Mouse (Mus musculus) brain, adult 2 months (tissue): Measurements from ENCODE around the gene Lrrc2.
A peak's percentile ranks its signal among the peaks of the same experiment; 100 is the strongest.

ENCODE experiments used
- DNase-seq: peaks from one replicate; pipeline ENCODE4 v3.0.0; 2011; ENCODE audit warnings: low read depth, low spot score

Gene Lrrc2

DNA sequence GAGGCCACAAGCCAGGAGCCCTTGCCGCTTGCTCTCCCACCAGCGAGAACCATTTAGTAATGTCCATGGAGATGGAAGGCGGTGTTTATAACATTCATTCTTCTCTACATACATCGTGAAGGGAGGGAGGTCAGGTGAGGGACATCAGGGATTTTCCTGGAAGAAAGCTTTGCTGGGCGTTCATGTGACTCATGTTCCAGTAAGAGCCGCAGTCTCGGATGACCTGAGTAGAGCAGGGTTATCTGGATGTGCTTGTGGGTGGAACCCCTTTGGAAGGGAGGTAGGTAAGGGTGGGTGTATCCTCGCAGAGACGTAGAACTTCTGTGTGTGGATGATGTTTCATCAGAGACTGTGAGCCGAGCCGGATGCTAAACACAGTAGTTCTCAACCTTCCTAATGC is at the start of gene Lrrc2:
Lrrc2 (plus strand) TSS at position 149 of the 400 bp plus-strand sequence.
- DNase-seq = no peak

DNA sequence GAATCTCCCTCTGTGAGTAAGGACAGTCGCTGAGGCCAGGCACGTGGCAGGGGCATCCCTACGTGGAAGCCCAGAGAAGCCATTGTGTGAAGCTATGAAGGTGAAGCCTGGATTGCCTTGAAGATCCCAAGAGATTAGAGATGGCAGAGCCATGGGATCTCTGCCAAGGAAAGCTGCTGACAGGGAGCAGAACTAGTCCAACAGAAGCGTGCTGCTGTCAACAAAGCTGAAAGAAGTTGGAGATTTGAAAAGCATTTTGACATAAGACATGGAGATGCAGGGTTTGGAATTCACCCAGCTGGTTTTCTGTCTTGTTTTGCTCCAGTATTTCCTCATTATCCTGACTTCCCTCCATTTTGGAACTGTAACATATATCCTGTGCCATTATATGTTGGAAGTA is 49.1 kb upstream of the Lrrc2 start:
- no peak for DNase-seq

DNA sequence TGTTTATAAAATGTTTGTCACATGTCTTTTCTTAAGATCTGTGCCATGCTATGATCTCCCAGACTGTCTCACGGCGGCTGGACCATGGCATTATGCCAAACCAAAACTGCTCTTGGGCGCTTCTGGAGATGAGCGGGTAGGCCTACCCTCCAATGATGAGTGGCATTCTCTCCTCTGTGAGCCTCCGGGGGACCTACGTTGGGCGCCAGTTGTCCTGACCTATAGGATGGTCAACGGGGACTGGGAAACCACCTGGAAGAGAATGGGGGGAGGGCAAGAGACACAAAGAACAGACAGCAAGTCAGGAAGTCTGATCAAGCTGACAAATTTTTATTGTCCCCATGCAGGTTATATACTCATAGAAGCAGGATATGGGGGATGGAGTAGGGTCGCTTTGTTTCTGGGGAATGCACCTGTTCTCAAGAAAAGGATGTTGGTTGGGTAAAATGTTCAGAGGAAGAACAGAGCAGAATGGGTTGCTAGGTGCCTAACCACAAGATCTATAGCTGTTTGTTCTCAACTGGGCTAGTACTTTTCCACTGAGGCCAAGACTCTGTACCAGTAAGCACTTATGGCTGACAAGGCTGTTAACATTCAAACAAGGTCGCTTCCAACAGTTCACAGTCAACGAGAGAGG is 44.0 kb upstream of the Lrrc2 start:
- DNase-seq = no peak

DNA sequence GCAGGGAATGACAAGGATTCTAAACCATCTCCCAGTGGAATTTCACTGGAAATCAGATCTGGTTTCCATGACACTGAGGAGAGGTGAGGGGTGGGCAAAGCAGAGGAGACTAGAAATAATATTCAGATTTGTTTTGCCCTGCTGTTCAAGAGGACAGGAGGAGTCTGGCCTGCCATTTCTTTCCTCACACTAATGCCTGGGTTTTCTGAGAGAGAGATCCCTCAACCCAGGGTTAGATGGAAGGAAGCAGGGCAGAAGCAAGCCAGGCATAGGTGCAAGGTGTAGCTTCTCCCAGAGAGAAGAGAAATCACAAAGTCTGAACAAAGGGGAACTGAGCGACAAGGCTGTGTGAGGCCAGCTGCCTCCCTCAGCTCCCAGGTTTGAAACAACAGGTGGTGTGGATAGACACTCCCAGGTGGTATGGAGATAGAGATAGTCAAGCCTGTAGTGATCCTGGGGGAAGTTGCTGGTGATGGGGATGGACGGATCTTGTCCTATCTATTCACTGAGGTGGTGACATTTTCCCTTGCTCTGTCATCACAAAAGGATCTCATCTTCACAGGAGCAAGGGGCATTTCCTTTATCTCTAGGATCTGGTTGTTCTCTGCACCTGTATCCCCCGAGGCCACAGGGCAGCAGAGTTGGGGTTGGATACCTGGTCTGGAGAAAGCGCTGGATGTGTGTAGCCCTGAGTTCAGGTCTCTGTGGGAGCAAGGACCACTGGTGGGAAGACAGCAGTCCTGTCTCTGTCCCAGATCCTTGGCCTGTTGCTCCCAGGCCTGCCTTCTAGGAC is 43.3 kb upstream of the Lrrc2 start:
- DNase-seq = no peak

DNA sequence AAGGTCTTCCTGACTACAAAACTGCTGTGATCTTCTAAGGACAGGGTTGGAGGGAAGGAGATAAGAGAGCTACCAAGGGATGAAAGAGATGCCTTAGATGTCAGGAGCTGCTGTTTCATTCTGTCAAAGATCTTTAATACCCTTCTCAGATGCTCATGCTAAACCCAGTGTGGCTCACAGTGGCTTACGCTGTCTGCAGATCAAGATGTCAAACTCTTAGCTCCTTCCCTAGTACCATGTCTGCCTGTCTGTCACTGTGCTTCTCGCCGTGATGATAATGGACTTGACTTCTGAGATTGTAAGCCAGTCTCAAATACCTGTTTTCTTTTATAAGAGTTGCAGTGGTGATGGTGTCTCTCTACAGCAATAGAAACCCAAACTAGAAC is 42.7 kb upstream of the Lrrc2 start:
- no peak for DNase-seq

DNA sequence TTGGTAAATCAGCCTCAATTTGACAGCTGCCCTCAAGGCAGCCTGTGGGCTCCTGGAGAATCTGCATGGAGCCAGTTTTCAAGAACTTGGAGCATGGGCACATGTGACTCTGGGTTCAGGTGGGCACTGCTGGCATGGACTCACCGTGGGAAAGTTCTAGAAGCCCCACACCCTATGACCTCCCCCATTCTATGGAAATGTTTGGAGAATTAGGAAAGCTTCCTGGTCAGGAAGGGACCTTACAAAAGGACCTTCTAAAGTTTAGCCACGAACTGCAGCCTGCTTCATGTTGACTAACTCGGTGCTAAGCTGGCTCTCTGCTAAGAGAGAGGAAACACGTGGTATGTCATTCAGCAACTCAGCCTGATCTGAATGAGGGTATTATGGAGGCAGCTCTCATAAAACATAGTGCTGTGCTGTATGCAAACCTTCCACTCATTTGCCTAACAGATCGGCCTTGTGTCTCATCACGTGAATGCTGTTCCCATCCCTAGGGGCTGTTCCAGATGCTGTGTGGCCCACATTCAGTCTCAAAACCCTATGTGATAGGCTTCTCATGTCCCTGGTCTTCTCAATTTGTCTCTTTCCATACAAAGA is 41.9 kb upstream of the Lrrc2 start:
- peak; percentile 73 for DNase-seq

DNA sequence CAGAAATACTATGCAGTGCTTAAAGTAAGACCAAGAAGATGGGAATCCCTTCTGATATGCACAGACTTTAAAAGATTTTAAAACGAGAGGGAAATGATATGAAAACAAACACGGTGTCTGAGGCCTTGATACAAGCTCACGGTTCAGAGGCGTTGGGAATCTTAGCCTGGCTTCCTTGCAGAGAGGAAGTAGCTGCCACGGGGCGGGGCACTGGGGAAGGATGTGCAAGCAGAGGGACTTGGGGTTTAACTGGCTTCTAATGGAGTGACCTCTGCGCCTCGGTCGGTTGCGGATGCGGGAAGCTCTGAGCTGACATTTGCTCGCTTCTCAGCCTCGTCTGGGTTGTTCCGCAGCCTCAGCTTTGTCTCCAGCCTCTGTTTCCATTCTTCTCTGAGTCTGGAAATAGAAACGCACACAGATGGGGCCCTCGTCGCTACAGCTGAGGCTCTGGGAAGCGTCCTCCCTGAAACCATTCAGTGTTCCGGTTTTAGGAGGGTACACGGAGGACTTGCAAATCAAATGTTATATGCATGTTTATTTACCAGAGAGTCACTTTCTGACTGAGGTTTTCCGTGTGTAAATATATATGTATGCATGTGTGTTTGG is 36.6 kb upstream of the Lrrc2 start:
- peak; percentile 37 for DNase-seq

DNA sequence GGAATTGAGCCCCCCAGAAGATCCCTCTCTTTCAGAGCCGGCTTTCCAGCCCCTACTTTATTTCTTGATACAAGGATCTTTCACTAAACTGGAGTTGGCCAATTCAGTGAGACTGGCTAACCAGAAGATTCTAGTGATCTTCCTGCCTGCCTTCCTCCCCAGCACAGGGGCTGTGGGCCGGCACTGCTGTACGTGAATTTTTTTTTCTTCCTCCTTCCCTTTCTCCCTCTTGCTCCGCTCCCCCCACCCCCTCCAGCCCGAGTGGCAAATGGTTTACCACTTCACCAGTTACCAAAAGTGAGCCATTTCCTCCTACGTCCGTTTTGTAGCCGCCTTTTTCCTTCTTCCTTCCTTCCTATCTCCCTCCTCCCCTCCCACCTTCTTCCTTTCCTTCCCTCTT is 35.9 kb upstream of the Lrrc2 start:
- DNase-seq = no peak

DNA sequence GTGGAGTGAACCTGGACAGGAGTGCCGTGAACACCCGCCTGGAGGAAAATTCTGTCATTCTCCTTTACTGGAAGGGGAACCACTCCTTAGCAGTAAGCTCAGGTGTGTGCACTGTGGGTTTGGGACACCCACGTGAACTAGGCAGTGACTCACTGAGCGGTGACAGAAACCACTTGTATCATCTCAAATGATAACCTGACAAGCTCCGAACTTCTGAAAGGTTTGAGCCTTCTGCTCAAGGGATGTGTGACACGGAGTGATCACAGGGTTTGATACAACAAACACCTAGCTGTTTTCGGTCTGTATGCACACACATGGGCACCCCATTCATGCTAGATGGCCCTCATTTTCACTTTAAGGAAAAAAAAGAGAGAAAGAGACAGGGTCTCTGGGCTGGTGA is 34.6 kb upstream of the Lrrc2 start, which contains the start of gene Fam240a:
Fam240a (minus strand) TSS at position 76 of the 400 bp plus-strand sequence.
- DNase-seq = peak; percentile 38

DNA sequence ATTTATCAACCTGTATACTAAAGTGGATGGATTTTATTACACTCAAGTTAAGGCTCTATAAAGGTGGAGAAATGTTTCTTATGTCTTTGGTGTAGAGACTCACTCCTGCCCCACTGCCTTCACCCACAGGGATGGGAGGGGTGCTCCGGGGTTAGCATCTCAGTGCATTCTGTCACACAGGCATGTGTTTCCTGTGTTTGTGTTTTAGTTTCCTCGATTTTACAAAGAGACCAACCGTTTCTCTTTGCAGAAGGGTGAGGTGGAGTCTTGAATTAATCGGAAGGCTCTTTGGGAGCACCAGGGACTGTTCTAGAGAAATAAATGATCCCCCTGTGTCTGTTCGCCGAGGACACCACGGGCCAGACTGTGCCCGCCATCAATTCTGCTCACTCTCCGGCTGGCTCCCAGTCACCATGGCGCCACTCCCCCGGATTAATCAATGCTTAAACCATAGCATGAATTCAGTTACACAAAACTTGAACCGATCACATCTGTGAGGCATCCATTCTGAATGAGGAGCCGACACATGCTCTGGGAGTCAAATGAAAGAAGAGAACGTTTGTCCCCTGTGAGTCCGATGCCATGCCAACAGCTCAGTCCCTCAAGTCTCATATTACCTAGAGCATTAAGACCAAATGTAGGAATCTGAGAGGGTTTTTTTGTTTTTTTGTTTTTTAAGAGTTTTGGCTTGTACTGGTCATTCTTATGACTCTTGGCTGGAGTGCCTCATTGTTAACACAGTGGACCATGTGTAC is 30.5 kb upstream of the Lrrc2 start:
- no peak for DNase-seq

DNA sequence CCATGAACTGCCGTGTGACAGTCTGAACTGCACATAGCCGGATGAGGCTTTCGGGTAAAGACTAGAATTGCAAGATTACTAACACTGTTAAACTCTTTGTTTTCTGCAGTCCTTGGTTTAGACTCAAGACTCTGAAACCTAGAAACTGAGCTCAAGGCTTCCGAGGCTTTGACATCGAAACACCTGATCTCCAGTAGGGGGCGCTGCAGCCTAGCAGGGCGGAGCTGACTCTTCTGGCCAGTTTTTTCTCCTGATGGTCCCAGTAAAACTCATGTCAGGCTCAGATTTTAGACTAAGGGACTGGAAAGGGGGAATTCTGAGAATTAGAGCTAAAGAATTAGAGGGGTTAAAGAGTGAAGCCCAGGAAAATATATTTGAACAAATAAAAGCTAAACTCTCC is 28.6 kb upstream of the Lrrc2 start:
- DNase-seq = peak; percentile 74

DNA sequence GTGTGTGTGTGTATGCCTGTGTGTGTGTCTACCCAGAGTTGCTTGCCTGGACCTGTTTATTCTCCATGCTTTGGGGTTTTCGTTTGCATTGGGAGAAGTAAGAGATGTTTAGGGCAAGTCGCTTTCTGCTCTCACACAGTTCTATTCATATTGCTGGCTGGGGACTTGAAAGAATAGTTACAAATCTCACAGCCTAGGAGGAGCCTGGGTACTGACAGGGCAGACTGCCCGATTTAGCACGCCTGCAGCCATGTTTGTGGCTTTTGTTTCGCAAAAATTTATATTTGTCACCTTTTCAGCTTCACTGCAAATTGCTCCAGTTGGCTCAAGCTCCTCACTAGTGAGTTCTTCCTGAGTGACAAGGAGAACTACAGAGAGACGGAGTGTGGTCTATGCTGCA is 19.8 kb upstream of the Lrrc2 start:
- peak; percentile 14 for DNase-seq

DNA sequence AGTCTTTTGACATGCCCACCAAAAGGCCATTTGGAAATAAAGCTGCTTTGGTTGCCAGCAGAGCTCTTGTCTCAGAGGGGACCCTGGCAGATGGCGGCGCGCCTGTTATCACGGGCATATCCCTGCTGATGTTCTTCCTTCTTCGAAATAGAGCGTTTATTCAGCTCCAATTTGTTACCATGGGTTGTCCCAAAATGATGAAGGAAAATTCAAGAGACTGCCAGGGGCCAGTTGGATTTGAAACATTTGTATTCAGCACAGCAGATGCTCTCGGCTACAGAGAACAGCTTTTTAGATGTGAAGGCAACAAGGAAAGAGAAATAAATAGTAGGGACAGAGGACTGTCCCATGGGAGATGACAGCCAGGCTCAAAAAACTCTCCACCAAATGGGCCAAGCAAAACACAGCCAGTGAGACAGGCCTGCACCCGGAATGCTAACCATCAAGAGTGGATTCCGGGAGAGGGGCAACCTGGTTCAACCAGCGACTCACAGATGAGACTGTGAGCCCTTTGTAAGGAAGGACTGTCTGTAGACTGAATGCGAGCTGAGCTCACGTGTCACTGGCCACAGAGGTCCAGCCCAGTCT is 17.4 kb upstream of the Lrrc2 start:
- DNase-seq = peak; percentile 53

DNA sequence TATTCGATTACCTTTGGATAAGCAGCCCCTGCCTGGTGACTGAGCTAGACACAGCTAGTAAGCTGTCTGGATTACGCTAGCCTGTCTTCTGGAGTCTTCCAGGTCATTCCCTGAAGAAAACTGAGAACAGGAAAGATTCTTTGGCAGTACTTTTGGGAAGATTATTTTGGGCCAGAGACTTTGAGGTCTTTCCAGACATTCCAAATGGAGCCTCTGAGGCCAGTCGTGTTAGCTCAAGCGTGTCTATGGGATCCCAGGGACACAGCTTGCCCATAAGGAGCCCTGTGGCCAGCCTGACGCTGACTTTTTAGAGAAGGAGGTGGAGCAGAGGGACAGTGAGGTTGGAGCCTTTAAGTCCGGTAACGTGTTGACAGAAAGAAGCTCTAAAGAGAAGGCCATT is 15.4 kb upstream of the Lrrc2 start:
- DNase-seq = no peak

DNA sequence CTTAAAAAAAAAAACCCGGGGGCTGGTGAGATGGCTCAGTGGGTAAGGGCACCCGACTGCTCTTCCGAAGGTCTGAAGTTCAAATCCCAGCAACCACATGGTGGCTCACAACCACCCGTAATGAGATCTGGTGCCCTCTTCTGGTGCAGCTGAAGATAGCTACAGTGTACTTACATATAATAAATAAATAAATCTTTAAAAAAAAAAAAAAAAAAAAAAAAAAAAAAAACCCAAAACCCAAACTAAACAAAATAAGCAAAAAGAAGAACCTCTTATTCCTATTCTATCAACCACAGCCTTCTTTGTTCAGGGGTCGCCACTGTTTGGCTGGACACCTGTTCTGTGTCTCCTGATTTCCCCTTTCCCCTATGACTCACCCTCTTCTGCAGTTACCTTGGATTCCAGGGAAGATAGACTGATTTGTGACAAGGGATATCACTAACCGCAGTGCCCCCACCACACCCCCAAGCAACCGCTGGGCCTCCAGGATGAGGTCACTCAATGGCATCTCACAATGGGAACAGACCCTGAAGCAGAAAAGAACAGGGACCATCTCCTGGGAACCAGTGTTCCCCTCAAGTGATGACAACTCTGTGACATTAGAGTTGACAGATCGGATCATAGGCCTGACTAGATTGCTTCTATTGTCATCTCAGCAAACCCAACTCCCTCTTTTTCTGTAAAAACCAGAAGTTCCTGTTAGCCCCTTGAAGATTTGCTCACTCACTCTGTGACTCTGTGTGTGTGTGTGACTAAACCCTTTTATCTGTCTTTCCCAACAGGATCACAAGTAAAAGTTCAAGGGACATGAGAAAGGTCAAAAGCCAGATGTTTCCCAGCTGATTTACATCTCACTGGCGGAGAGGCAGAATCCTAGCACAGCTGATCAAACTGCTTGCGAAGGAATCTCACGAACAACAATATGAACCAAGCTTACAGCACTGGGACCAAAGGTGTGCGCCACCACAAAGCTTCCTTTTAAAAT is 13.5 kb upstream of the Lrrc2 start:
- no peak for DNase-seq

DNA sequence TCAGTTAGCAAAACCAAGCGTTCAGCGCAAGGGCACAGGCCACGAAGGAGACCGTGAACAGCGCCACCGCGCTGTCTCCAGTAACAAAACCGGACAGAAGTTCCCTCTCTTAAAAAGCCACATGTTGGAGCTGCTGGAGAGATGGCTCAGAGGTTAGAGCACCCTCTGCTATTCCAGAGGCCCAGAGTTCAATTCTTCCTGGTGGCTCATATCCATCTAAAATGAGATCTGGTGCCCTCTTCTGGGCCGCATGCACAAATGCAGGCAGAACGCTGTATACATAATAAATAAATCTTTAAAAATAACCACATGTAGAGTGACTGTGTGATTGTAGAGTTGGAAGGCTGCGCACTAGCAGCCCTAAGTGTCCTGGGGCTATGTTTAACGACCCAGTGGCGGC is 7.1 kb upstream of the Lrrc2 start:
- DNase-seq = peak; percentile 32

DNA sequence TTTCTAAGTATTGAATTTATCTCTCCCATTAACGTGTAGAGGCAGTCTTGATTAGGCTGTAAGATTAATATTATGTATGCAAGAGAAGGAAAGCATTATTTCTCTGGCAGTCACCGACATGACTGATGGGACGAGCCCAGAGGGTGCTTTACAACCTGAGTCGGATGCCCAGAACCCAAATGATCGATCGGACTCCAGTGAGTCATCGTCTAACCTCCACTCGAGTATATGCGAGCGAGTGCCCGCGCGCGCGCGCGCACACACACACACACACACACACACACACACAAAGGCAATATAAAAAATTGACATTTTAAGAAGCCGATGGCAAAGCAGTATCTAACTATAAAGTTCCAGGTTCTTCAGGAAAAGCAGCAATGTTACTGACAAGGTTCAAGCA is 6.0 kb upstream of the Lrrc2 start:
- DNase-seq = no peak

DNA sequence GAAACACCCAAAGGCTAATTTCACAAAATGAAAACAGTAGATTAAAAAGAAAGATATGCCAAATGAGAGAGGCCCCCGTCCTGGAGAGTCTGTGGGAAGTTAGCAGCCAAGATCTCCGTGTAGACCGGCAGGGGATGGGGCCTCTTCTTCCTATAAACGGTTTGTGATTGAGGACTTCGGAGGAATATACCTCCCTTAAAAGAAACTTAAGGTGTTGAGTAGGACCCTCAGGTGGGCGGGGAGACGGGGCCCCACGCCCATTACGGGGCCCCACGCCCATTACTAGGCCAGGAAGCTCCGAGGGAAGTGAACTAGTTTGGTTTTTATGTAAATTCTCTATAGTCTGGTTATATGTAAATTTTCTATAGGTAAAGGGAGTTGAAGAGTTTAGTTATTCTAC is 5.4 kb upstream of the Lrrc2 start, which contains the start of gene Tdgf1:
Tdgf1 (minus strand) TSS at position 233 of the 400 bp plus-strand sequence.
- no peak for DNase-seq

DNA sequence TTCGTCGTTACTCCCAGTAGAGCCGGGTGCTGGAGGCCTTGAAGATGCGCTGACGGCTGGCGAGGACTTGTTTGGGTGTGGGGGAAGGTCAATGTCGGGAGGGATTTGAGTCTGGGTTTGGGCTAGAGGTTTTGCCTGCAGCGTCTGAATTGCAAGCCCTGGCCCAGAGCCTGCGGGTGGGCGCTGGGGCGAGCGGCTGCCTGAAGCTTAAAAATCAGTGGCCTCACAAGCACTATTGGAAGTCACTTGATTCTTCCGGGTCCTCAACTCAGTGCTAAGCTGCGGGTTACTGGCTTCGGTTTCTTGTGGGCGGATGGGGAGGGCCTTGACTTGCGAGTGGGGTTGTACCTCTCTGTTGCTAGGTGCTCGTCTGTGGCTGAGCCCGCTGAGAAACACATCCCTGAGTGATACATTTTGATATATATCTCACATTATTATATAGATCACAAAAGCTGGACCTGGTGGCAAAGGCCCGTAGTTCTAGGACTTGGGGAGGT is 4.7 kb upstream of the Lrrc2 start:
- DNase-seq = no peak

DNA sequence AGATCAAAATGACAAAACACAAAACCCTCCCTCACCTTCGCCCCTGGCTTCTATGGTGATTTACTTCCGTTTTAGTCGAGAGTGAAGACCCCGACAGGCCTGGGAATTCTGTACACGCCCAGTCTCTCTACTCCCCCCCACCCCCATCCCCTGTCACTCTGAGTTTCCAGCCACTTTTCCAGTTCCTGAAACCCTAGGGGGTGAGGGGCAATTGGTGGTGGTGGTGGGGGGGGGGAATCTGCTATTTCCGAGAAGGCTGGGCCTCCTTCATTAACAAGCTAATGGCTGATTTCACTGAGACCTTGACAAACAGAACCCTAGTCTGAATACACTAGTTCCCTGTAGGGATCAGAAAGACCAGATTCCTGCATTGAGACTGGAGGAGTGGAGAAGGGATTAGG is 4.1 kb upstream of the Lrrc2 start:
- no peak for DNase-seq
